Mouse (Mus musculus) gonadal fat pad, adult 2 months (tissue): ENCODE results near the gene Arhgef7. TPM values are rescaled to one million over a fixed set of nuclear protein-coding genes. Genes with fewer than 3 reads are reported as not detected.

Experiments
- DNase-seq: peaks from one replicate; pipeline ENCODE4 v3.0.0-alpha.2; 2012; ENCODE audit warnings: low read depth
- polyA plus RNA-seq: library from polyadenylated mRNA; depleted of rRNA; stranded (reverse); fragments of >200 nt; gene quantifications from 2 replicates; pipeline ENCODE4 v1.2.3, GENCODE M21; 2012

Gene Arhgef7
- polyA plus RNA-seq, 1 experiment, result 24.5 TPM

GRCm38 (mm10) chr8:11767213-11767840, 39.8 kb downstream of the Arhgef7 start:
- DNase-seq, result no peak

- DNase-seq, result no peak
Observed at GRCm38 (mm10) chr8:11770001-11770400, 42.5 kb downstream of the Arhgef7 start.

DNA sequence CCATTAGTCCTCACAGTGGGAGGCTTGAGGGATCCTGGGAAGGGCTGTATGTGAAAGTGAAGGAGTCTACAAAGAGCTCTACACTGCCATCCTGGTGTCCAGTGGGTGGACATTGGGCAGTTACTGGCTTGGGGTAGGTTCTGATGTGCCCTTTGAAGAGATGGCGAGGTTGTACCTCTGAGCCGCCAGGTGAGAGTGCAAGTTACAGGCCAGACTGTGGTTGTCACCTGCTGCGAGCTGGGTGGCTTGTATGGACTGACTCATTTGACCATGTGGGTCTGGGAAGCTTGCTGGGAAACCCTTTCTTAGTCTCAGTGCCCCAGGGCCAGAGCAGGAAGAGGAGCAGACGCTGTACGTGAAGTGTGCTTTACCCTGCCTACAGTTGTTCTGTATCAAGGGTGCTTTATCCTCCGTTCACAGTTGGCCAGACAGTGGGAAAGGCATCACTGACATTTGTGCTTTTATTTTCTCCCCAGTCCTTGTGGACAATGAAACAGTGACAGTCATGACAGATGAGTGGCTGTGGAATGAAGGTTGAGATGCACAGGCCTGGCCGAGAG, 43.1 kb downstream of the Arhgef7 start:
- no peak for DNase-seq

DNA sequence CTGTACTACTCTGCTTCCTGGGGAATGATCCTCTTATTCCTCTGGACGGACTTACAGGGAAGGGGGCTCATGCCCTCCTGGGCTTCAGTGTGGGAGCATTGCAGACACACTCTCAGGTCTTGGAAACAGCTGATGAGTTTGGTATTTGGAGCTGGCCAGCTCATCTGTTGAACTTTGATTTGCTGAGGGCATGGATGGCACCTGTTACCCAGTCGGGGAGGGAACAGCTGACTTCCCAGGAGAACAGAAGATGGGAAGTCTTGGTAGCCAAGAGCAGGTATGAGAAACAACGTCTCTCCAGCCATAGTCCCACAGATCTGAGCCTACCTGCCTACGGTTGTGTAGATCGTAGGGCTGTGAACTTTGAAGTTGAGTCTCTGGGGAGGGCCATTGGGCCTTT, 44.1 kb downstream of the Arhgef7 start:
- no peak for DNase-seq

DNA sequence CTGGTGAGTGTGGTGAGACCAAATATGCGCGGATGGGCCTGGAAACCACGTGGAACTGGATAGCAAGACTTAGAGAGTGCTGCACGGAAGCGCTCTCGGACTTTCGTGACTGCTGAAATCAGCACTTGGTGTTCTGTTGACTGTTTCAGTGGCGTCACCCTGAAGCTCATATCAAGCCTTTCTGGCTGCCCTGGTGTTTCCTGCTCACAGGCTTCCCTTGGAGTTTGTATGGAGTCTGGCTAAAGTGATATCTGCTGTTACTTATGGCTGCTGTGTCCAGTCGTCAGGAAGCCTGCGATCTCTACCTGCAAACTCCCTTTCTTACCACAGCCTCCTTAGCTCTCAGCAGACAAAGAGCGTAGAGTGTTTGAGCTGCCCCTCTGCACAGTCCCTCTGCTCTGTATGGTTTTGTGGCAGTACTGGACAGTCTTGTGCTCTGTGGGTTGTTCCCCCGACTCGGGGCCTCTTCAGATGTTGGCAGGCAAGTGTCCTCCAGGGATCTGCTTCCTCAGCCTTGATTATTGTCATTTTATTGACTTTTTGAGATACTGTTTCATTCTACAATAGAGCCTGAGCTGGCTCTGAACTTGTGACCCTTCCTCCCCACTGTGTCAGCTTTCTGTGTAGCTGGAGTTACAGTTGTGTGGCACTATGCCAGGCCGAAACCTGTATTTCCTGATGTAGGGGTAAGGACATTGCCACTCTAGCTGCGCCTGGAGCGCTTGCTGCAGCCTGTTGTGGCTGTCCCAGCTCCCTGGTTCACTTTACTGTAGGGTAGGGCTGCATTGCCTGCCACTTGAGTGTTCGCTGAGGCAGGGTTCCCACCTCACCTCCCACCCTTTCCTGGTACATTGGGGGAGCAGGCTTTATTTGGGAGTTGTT, 46.9 kb downstream of the Arhgef7 start:
- DNase-seq, result peak; percentile 70

- no peak for DNase-seq
Observed at GRCm38 (mm10) chr8:11775889-11776288, 48.4 kb downstream of the Arhgef7 start.

GRCm38 (mm10) chr8:11776451-11777180, 49.1 kb downstream of the Arhgef7 start:
- DNase-seq, result no peak

DNA sequence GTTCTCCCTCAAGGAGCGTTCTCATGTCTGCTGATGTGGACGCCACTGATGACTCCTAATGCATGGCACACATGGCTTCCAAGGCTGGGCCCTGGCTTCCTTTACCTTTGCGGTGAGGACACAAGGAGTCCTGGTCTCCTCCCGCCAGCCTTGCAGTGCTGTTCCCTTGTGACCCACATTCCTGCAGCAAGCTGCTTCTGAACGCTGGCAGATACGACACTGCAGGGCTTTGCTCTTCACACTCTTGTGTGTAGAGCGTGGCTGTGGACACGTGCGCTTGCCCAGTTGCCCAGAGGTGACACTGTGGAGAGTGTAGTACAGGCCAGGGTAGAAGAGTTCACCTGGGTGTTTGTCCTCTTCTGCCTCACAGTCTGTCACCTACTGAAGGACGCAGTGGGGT, 49.7 kb downstream of the Arhgef7 start:
- no peak for DNase-seq

DNA sequence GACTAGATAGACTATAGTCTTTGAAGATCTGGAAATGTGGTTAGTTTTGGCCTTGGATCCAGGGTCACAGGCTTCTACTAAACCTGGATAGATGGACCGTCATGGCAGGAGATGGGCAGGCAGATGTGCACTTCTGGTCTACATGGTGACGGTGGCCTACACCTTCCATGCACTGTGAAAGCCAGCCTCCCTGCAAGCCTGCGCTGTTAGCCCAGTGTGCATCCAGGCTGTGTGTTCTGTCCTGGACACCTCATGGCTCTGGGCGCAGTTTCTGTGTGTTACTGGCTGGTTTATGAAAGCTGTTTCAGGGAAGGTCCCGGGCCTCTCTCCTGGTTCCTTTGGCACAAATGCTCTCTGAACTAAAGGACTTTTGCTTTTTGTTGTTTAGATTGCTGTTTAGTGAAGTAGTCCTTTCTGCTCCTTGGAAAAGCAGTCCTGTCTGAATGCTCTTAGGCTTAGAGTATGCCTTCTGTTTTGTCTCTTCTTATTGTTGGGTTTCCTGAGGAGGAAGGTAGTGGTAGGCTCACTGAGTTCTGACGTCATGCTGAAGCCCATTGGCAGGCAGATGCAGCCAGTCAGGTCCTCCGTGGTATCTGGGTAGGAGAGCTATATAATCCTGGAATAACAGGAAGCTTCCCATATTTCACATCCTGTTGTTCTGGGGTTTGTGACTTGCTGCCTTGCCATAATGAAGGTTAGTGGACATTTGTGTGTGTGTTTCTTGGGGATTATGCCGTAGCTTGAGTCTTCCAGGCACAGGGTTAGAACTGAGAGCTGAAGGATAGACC, 51.3 kb downstream of the Arhgef7 start:
- DNase-seq, result no peak

- DNase-seq, result no peak
Observed at GRCm38 (mm10) chr8:11779844-11780634, 52.5 kb downstream of the Arhgef7 start.

DNA sequence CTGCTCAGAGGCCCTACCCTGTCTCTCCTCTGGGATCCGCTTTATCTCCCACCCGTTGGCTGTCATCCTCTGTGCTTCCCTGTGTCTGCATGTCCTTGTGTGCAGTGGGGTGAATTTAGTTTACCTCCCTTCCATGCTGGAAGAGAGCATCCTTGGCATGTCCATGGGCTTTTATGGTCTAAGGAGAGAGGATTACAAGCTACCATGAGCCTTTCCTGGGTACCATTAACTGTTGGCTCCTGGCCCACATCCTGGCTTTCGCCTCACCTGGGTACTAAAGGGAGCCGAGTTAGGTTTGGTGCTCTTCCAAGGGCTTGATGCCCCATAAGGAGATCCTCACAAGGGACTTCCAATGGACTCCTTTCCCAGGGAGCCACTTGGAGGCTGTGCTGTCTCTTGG, 53.1 kb downstream of the Arhgef7 start:
- no peak for DNase-seq

- DNase-seq, result no peak
Observed at GRCm38 (mm10) chr8:11782607-11783006, 55.1 kb downstream of the Arhgef7 start.

GRCm38 (mm10) chr8:11783861-11784594, 56.5 kb downstream of the Arhgef7 start:
- no peak for DNase-seq

- no peak for DNase-seq
Observed at GRCm38 (mm10) chr8:11785121-11785520, 57.6 kb downstream of the Arhgef7 start.

DNA sequence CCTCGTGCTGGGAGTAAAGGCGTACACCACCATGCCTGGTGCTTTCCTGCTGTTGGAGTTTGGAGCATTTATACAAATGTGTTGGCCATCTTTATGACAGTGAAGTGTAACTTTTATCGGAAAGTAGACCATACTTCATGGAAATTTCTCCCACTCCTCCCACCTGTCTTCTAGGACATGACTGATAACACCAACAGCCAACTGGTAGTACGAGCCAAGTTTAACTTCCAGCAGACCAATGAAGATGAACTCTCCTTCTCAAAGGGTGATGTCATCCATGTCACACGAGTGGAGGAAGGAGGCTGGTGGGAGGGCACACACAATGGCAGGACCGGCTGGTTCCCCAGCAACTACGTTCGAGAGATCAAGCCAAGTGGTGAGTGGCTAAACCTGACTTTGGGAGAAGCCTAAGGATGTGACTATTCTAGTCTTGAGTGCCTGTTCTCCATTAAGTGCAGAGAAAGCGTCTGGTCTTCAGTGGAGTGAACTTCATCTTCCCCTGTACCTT, 58.1 kb downstream of the Arhgef7 start:
- no peak for DNase-seq

GRCm38 (mm10) chr8:11788252-11788651, 60.7 kb downstream of the Arhgef7 start:
- no peak for DNase-seq

DNA sequence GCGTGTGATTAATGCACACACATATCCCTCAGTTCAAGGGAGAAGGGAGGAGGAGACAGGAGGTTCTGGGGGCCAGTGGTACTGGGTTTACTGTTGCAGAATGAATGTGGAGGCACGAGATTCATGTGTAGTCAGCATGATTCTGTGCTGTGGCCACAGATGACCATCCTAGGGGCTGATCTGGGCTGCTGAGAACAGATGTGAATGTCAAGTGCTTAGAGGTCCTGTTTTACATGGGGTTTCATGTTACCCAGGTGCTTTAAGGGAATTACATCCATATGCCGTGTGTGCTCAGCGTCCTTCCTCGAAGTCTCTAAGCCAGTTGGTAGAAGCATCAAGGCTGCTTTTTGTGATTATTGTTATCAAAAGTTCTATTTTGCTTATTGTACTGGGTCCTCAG, 61.6 kb downstream of the Arhgef7 start:
- no peak for DNase-seq

- DNase-seq, result no peak
Observed at GRCm38 (mm10) chr8:11794956-11795355, 67.4 kb downstream of the Arhgef7 start.

DNA sequence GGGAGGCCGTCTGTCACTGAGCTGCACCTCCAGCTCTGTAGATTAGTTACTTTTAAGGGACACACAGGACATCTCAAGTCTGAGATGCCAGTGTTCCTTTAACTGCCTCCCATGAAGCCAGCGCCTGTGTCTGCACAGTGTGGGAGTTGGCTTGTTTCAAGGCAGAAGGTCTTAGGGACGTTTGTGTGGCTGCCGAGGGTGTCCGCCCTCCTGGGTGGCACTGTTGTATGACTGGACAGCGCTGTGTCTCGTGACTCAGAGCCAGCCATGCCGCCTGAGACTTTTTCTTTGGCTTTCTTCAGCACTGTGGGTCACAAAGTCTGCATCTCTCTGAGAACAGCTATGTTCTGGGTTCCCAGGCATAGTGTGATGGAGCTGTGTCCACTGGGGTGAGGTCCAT, 69.6 kb downstream of the Arhgef7 start:
- no peak for DNase-seq
